Mouse (Mus musculus): Measurements from ENCODE around the gene Rab3b.

GRCm38 (mm10) chr4:108990032-108990431 lies 111.2 kb downstream of the Rab3b start:
- TF ChIP-seq EP300 (IDR thresholded peaks at IDR 0.05) (no peak), CTCF (IDR thresholded peaks at IDR 0.05) (no peak)
